Comparison of ENCODE assay signal across 35 mouse cellular contexts in the genomic region with DNA sequence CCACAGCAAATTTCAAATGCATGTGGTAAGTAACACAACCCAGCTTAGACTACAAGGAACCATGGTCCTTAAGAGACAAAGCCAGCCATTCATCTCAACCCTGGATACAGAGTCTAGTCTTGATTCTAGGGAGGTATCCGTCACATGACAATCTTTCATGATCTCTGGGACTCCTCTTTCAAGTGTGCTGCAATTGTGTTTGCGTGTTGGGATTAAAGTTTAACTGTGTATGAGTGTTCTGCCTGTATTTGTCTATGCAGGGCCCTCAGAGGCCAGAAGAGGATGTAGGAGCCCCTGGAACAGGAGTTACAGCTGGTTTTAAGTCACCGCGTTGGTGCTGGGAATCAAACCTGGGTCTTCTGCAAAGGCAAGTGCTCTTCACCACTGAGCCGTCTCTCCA.
"Had no signal": no experiment of that assay in that cellular context is flagged by ENCODE, and none has a peak within 500 bp of the region (broad histone marks: within the 10 kb centered on the region; RNA-seq: fewer than 3 reads in every experiment).

No protein-coding gene starts in this region.

- H3K9ac ChIP-seq: heart, embryonic 12.5 days; heart, embryonic 13.5 days; heart, embryonic 15.5 days; hindbrain, embryonic 12.5 days; hindbrain, embryonic 13.5 days; hindbrain, embryonic 14.5 days; hindbrain, embryonic 15.5 days; intestine, embryonic 15.5 days; kidney, embryonic 15.5 days had no signal

- DNase-seq: heart, postnatal 10 days; heart, postnatal 14 days; heart, postnatal 36 days; heart, postnatal 4 days; kidney, adult 11 months; kidney, adult 18-20 months; kidney, adult 2 months; kidney, adult 8-10 months; kidney, adult 9 months; kidney, postnatal 10 days; kidney, postnatal 14 days; kidney, postnatal 25 days; kidney, postnatal 36 days; kidney, postnatal 4 days; layer of hippocampus, adult 9-11 months; layer of hippocampus, postnatal 36 days had no signal

- H3K4me2 ChIP-seq: heart, embryonic 11.5 days; heart, embryonic 12.5 days; heart, embryonic 13.5 days; heart, embryonic 15.5 days; hindbrain, embryonic 12.5 days; hindbrain, embryonic 13.5 days; hindbrain, embryonic 14.5 days; hindbrain, embryonic 15.5 days; intestine, embryonic 15.5 days; kidney, embryonic 15.5 days had no signal

- H3K4me3 ChIP-seq: heart, embryonic 10.5 days; heart, embryonic 12.5 days; heart, embryonic 13.5 days; heart, embryonic 15.5 days; hindbrain, embryonic 10.5 days; hindbrain, embryonic 12.5 days; hindbrain, embryonic 13.5 days; hindbrain, embryonic 15.5 days; intestine, embryonic 15.5 days; kidney, embryonic 15.5 days; layer of hippocampus, adult 2 months had no signal

- ATAC-seq: hindbrain, embryonic 16.5 days; hindbrain, postnatal 0 days; inflammation-experienced regulatory T-cells, adult 6 months; intestine, embryonic 15.5 days; intestine, embryonic 16.5 days; intestine, postnatal 0 days had no signal

- H3K27me3 ChIP-seq: heart, embryonic 12.5 days; heart, embryonic 13.5 days; heart, embryonic 15.5 days; hindbrain, embryonic 12.5 days; hindbrain, embryonic 13.5 days; hindbrain, embryonic 15.5 days; intestine, embryonic 15.5 days; kidney, embryonic 15.5 days had no signal

- H3K27ac ChIP-seq: heart, embryonic 10.5 days; heart, embryonic 13.5 days; heart, embryonic 15.5 days; hindbrain, embryonic 10.5 days; hindbrain, embryonic 12.5 days; hindbrain, embryonic 13.5 days; hindbrain, embryonic 14.5 days; hindbrain, embryonic 15.5 days; hindbrain, postnatal 0 days; intestine, embryonic 15.5 days; kidney, embryonic 15.5 days; kidney, postnatal 0 days; layer of hippocampus, adult 2 months had no signal

- H3K36me3 ChIP-seq: hindbrain, embryonic 12.5 days; hindbrain, embryonic 15.5 days; intestine, embryonic 15.5 days had no signal

- H3K9me3 ChIP-seq: heart, embryonic 10.5 days; heart, embryonic 13.5 days; heart, embryonic 15.5 days; hindbrain, embryonic 10.5 days; hindbrain, embryonic 12.5 days; hindbrain, embryonic 13.5 days; hindbrain, embryonic 15.5 days; intestine, embryonic 15.5 days; kidney, embryonic 15.5 days had no signal
